Mouse (Mus musculus) layer of hippocampus, postnatal 14 days (tissue): ENCODE data around the gene Apon. TPM values are rescaled to one million over a fixed set of nuclear protein-coding genes. Genes with fewer than 3 reads are reported as not detected.
"Not testable (repeated sequence)": the region's sequence is repeated elsewhere in the genome, so short reads cannot be mapped to it uniquely, and the experiment has no call there.

ENCODE experiments used
- DNase-seq, 2 experiments: peaks; one replicate each; pipeline ENCODE4 v3.0.0; 2021 to 2022; ENCODE audit warnings: low spot score in 2 of 2, mixed read lengths in 1 of 2
- long read RNA-seq, 2 experiments: library from polyadenylated mRNA; stranded (forward); transcript quantifications; one replicate each; pipeline ENCODE4 v2.0.0; 2021
- total RNA-seq, 2 experiments: library from RNA; stranded (reverse); gene quantifications; 2 replicates each; pipeline ENCODE4 v1.2.3; 2021

The Apon gene
- total RNA-seq = not detected
- long read RNA-seq, experiment 1 = 0 reads
- long read RNA-seq, experiment 2 = 0 reads

DNA sequence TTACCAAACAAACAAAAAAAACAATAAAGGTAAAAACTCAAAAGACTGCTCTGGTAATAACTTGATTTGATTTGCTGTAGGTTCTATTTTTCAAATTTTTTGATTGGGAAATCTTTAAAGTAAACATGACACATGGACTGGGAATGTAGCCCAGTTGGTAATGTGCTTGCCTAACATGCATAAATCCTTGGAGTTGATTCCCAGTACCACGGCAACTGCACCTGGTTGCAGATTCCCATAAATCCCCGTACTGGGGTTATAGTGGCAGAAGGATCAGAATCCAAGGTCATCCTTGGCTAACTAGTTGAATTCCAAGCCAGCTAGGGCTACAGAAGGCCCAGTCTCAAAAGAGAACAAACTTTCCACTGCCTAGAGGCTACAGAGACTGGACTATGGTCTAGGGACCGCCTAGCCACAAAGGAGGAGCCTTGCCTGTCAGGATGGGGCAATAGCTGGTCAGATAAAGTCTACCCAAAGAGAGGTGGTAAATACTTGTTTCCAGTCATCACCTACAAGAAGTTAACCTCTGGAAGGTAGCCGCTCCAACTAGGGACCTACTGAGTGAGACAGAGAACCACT is at the start of gene Apon:
Gene Apon (plus strand): TSS at position 420 of the 579 bp plus-strand sequence.
- no peak for DNase-seq

DNA sequence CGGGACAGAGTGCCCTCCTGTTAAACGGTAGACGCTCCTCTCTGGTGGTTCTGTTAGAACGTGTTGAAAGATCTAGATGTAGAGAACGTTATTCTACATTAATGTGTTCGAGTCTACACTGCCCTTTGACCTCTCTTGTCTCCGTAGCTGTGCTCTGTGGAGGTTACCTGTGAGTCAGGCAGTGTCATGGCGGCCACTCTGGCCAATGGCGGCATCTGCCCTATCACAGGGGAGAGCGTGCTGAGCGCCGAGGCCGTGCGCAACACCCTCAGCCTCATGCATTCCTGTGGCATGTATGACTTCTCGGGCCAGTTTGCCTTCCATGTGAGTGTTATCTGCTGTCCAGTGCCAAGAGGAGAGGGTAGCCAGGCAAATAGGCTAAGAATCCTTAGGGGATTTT is 49.0 kb upstream of the Apon start:
- no peak for DNase-seq

DNA sequence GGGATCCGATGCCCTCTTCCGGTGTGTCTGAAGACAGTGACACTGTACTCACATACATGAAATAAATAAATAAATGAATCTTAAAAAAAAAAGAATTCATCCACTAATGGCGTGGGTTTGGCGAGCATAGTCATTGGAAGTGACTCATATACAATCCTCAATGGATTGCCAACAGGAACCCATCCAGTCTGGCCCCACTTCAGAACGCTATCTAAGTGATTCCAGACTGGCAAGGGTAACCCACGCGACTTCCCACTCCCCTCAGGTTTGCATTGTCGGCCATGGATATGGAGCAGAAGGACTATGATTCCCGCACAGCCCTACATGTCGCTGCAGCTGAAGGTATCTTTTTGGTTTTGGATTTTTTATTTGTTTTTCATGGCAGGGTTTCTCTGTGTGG is 45.6 kb upstream of the Apon start:
- no peak for DNase-seq

DNA sequence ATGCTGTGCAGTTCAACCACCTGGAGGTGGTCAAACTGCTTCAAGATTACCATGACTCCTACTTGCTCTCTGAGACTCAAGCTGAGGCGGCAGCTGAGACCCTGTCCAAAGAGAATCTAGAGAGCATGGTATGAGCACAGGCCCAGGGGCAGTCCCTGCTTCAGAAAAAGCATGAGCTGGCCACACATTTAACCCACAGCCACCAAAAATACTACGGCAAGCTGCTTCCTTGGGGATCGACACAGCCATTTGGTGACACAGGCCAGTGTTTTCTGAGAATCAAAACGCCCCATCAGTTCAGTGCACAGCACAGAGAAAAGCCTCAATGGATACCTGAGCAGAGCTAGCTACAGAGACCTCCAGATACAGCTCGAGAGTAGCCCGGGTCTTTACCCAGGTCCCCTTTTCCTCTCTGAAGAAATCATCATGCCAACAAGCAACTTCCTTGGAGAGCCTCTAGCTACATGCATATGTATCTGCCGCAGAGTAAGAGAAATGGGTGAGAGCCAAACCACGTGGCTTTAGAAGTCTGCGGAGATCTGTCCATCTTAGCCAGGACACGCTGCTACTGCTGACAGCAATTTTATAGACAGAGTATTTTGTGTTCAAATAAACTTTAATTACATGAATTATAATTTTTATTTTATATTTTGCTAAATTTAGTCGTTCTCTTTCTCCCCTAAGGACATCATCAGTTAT is 44.4 kb upstream of the Apon start:
- no peak for DNase-seq

DNA sequence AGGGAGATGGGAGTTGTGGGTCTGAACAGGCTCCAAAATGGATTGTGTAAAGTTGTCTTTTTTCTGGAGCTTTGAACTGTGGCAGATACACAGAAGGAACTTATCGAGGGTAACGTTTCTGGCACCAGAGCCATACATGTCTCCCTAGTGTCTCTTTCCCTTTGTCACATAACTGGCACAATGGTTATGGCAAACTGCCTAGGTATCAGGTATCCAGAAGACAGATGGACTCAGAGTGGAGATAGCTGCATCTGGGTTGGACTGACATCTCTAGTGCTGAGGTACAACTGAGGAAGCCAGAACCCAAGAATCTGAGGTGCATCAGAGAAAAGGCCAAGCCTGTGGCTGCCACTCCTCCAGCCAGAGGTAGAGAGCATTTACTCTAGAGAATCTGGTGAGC is 43.8 kb upstream of the Apon start:
- no peak for DNase-seq

- no peak for DNase-seq
Measured at GRCm38 (mm10) chr10:128210954-128211353, 42.9 kb upstream of the Apon start.

- peak; percentile 81 to 92 for DNase-seq
Measured at GRCm38 (mm10) chr10:128211390-128212108, 42.3 kb upstream of the Apon start, which contains the start of gene Spryd4. Spryd4 (minus strand) TSS chr10:128211807.

GRCm38 (mm10) chr10:128212148-128212547 is 41.7 kb upstream of the Apon start:
- no peak for DNase-seq

- DNase-seq = peak; percentile 47 to 51
Measured at GRCm38 (mm10) chr10:128212871-128213323, 41.0 kb upstream of the Apon start.

- DNase-seq = not testable (repeated sequence)
Measured at GRCm38 (mm10) chr10:128214112-128214511, 39.8 kb upstream of the Apon start.

DNA sequence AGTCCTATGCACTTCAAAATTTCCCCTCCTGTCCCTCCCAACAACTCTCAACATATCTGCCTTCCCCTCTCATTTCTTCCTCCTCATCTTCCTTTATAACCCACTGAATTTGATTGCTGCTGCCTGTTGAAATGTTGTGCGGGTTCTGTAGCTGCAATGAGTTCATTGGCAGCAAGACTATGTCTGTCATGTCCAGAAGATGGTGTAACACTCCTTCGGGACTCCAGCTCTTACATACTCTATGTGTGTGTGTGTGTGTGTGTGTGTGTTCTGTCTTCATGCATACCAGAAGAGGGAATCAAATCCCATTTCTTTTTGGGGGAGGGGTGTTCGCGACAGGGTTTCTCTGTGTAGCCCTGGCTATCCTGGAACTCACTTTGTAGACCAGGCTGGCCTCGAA is 38.9 kb upstream of the Apon start:
- DNase-seq = no peak

DNA sequence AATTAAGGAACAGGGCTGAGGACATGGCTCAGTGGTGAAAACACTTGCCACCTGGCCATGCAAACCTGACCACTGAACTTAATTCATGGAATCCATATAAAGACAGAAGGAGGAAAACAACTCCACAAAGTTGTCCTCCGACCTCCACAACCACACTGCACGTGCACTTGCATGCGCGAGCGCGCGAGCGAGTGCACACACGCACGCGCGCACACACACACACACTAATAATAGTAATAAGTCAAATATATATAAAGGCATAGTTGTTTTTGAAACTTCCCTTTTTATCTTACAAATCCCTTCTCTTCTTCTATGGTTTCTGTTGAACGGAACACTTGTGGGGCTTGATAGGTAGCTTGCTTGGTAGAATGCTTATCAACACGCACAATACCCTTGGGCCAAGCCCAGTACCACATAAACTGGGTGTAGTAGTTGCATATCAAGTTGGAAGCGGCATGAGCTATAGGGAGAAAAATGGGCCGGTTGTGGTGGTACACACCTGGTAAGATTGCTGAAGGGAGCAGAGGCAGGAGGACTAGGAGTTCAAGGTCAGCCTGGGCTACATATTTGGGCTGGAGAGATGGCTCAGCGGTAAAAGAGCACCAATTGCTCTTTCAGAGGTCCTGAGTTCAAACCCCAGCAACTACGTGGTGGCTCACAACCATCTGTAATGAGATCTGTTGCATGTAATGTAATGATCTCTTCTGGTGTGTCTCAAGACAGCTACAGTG is 35.3 kb upstream of the Apon start:
- DNase-seq = no peak

- DNase-seq = no peak
Measured at GRCm38 (mm10) chr10:128221533-128222286, 32.2 kb upstream of the Apon start.

GRCm38 (mm10) chr10:128225064-128225463 is 28.8 kb upstream of the Apon start:
- no peak for DNase-seq

DNA sequence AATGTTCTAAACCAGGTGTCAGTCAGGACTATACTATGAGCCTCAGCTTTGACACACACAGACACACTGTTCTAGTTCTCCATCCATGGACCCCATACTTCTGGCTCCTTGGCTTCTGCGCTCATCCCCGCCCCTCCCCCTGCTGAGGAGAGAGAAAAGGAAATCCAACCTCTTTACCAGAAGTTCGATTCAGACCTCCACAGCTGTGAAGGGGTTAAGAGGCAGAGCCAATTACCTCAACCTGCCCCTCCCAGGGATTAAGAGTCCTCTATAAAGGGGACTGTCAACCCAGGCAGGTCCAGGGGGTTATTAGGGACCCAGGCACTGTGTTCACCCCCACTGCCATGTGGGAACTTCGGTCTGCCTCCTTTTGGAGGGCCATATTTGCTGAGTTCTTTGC is 28.4 kb upstream of the Apon start, which contains the start of gene Mip:
Gene Mip (plus strand): TSS at position 301 of the 400 bp plus-strand sequence.
- DNase-seq = no peak

DNA sequence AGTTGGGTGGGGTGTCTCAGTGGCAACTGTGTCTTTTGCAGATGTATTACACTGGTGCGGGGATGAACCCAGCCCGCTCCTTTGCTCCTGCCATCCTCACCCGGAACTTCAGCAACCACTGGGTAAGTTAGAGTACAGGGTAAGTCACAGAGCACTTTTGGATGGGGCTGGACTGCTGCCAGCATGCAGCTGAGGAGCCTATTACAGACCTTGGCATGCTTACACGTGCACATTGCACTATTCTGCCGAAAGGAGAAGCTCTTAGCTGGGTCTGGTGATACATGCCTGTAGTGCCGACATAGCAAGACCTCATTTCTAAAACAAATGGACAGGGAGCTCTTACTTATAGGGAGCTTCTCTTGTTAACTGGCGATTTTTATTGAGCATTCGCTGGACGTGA is 26.3 kb upstream of the Apon start:
- no peak for DNase-seq

GRCm38 (mm10) chr10:128228009-128228408 is 25.9 kb upstream of the Apon start:
- no peak for DNase-seq

GRCm38 (mm10) chr10:128230582-128230981 is 23.3 kb upstream of the Apon start:
- DNase-seq = no peak

DNA sequence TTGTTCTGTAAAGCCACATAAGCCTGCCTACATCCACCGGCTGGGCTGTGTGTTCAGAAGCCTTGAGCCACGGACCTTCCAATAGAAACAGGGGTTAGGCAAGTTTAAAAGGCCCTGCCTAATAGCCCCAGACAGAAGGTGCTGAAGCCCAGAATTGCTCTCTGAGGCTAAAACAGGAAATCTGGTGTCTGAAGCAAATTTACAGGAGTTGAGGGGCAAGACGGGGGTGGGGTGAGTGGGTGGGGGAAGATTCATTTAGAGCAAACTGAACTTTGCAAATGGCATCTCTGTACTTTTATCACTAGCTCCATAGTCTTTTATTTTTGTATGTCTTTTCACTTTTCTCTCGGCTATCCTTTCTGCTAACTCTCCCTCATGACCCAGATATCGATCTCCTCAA is 22.8 kb upstream of the Apon start:
- no peak for DNase-seq

GRCm38 (mm10) chr10:128231697-128232419 is 22.0 kb upstream of the Apon start, which contains the start of gene Timeless:
Timeless (plus strand) TSS chr10:128232065.
- peak; percentile 81 to 92 for DNase-seq
